Mouse (Mus musculus): ENCODE measurements around the gene Pitpnc1. TPM values are rescaled to one million over a fixed set of nuclear protein-coding genes. Genes with fewer than 3 reads are reported as not detected.

Gene Pitpnc1
- polyA plus RNA-seq, 1 experiment from 2014 or later: 9.1 TPM

DNA sequence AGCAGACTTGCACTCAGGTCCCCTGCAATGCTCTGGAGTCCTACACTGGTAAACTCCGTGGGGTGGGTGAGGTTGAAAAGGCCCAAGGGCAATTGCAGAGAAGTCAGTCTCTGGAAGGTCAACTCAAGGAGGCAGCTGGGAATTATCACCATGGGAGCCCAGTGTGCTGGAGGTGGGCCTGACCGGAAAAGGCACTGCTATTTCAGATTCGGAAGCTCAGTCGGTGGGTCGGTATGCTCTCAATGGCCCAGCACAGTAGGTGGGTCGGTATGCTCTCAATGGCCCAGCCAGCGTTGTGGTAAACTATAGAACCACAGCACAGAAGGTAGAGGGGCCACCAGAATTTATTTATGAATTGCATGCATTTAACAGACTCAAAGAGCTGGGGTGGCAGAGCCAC lies 117.9 kb downstream of the Pitpnc1 start:
- Histone ChIP-seq H3K4me1 (ENCODE audit: insufficient read depth) (no peaks in the 10 kb centered on the region), H3K27ac (ENCODE audit: low read depth) (no peak overlapping the region), H3K9me3 (ENCODE audit: low read length) (no peaks in the 10 kb centered on the region), H3K4me2 (ENCODE audit: low read depth, low read length) (no peak overlapping the region), H3K4me3 (ENCODE audit: low read depth, low read length) (no peak overlapping the region), H3K9ac (replicated peaks) (no peak overlapping the region), H3K27me3 (ENCODE audit: insufficient read depth, low read length) (no peaks in the 10 kb centered on the region), H3K36me3 (replicated peaks; ENCODE audit: insufficient read depth, low read length) (no peaks in the 10 kb centered on the region)
- 63% methylated on average over 7 of the region's 7 CpGs for WGBS (ENCODE audit: insufficient replicate concordance)
- no peak for TF ChIP-seq EP300 (IDR thresholded peaks at IDR 0.05; ENCODE audit: low read depth)
- TF ChIP-seq CTCF (IDR thresholded peaks at IDR 0.05; ENCODE audit: low read depth): no peak
- ATAC-seq (no peak), DNase-seq (no peak)

DNA sequence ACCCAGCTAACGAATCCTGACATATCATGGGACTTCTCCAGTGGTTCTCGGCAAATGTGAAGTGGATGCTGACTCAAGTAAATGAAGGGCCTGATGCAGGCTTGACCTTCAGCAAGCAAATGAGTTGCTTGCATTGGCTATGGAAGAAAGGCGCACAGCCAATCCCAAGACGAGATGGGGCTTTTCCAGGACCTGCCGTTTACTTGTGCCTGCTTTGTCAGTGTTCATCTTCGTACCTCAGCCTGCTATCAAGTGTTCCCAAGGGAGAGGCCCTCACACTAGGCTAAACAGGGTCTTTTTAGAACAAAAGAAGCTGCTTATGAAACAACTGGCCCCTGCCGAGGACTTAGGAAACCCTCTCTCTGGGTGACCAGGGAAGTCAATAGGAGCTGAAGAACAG lies 120.7 kb downstream of the Pitpnc1 start:
- TF ChIP-seq CTCF (IDR thresholded peaks at IDR 0.05; ENCODE audit: low read depth) (no peak), EP300 (IDR thresholded peaks at IDR 0.05; ENCODE audit: low read depth) (no peak)
- no peaks in the 10 kb centered on the region for H3K9me3 ChIP-seq (ENCODE audit: low read length)
- no peak overlapping the region for H3K9ac ChIP-seq (replicated peaks)
- H3K4me1 ChIP-seq (ENCODE audit: insufficient read depth): no peaks in the 10 kb centered on the region; the same call in 1 of the 2 replicates
- no peak for DNase-seq
- no peaks in the 10 kb centered on the region for H3K27me3 ChIP-seq (ENCODE audit: insufficient read depth, low read length)
- WGBS (ENCODE audit: insufficient replicate concordance): 91% methylated on average over 7 of the region's 7 CpGs
- no peak overlapping the region for H3K4me2 ChIP-seq (ENCODE audit: low read depth, low read length)
- no peak for ATAC-seq
- H3K27ac ChIP-seq (ENCODE audit: low read depth): no peak overlapping the region
- no peak overlapping the region for H3K4me3 ChIP-seq (ENCODE audit: low read depth, low read length)
- H3K36me3 ChIP-seq (replicated peaks; ENCODE audit: insufficient read depth, low read length): no peaks in the 10 kb centered on the region

DNA sequence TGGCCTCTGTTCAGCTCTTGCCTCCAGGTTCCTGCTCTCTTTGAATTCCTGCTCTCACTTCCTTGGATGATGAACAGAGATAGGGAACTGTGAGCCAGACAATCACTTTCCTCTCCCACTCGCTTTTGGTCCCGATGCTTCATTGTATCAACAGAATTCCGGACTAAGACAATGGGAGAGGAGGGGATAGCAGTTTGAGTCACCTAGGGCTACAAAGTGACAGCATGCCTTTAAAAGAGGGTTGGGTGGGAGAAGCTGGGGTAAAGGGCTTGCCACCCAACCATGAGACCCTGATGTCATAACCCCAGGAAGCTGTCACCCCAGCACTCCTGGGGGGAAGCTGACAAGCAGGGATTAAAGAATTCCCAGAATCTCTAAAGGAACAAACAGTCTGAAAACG lies 127.5 kb downstream of the Pitpnc1 start:
- 75% methylated on average over 4 of the region's 4 CpGs for WGBS (ENCODE audit: insufficient replicate concordance)
- H3K27ac ChIP-seq (ENCODE audit: low read depth): no peak overlapping the region
- DNase-seq: no peak
- no peaks in the 10 kb centered on the region for H3K27me3 ChIP-seq (ENCODE audit: insufficient read depth, low read length)
- no peak overlapping the region for H3K9ac ChIP-seq (replicated peaks)
- no peak overlapping the region for H3K4me2 ChIP-seq (ENCODE audit: low read depth, low read length)
- H3K4me3 ChIP-seq (ENCODE audit: low read depth, low read length): no peak overlapping the region
- H3K9me3 ChIP-seq (ENCODE audit: low read length): no peaks in the 10 kb centered on the region
- ATAC-seq: no peak
- no peak for TF ChIP-seq EP300 (IDR thresholded peaks at IDR 0.05; ENCODE audit: low read depth)
- H3K36me3 ChIP-seq (replicated peaks; ENCODE audit: insufficient read depth, low read length): no peaks in the 10 kb centered on the region
- peaks cover 31% of the 10 kb centered on the region for H3K4me1 ChIP-seq (ENCODE audit: insufficient read depth)

DNA sequence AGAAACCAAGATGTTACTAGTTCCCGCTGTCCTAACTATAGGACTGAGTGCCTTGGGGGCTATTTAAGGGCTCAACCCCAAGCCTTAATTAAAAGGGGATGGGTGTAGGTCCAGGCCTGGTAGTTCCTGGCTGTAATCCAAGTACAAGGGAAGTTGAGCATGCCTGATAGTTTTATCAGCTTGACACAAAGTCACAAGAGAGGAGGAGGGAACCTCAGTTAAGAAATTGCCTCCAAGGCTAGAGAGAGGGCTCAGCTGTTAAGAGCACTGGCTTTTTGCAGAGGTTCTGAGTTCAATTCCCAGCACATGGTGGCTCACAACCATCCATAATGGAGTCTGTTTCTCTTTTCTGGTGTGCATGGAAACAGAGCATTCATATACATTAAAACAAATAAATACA lies 128.1 kb downstream of the Pitpnc1 start:
- H3K4me2 ChIP-seq (ENCODE audit: low read depth, low read length): 0 out of 2 replicates have a peak overlapping the region, but pooled peaks have one; percentile 26
- no peaks in the 10 kb centered on the region for H3K9me3 ChIP-seq (ENCODE audit: low read length)
- H3K4me1 ChIP-seq (ENCODE audit: insufficient read depth): peaks cover 34% of the 10 kb centered on the region
- TF ChIP-seq EP300 (IDR thresholded peaks at IDR 0.05; ENCODE audit: low read depth) (peak; percentile 80), CTCF (IDR thresholded peaks at IDR 0.05; ENCODE audit: low read depth) (no peak)
- ATAC-seq (peak; percentile 46), DNase-seq (no peak)
- H3K36me3 ChIP-seq (replicated peaks; ENCODE audit: insufficient read depth, low read length): no peaks in the 10 kb centered on the region
- no peak overlapping the region for H3K4me3 ChIP-seq (ENCODE audit: low read depth, low read length)
- WGBS (ENCODE audit: insufficient replicate concordance): 51% methylated on average over 1 of the region's 1 CpGs
- peak overlapping the region; percentile 57; the same call in 1 of the 2 replicates for H3K27ac ChIP-seq (ENCODE audit: low read depth)
- no peak overlapping the region for H3K9ac ChIP-seq (replicated peaks)
- H3K27me3 ChIP-seq (ENCODE audit: insufficient read depth, low read length): no peaks in the 10 kb centered on the region

DNA sequence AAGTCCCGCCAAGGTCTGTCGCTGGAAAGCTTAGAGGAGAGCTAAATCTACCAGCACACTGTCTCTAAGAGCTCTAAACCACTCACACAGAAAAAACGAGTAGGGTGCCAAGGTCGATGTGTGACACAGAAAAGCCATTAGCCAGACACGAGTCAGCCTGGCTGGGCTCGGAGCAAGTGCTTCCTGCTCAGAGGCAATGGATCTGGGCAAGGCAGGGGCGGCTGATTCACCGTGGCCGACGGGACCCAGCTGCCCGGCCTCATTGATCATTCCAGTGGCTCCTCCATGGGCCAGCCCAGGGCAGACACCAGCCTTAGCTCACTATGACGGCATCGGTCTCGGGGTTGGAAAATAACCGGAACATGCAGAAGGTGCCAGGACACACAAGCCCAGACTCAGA lies 129.2 kb downstream of the Pitpnc1 start:
- peak overlapping the region; percentile 28; the same call in 1 of the 2 replicates for H3K4me2 ChIP-seq (ENCODE audit: low read depth, low read length)

DNA sequence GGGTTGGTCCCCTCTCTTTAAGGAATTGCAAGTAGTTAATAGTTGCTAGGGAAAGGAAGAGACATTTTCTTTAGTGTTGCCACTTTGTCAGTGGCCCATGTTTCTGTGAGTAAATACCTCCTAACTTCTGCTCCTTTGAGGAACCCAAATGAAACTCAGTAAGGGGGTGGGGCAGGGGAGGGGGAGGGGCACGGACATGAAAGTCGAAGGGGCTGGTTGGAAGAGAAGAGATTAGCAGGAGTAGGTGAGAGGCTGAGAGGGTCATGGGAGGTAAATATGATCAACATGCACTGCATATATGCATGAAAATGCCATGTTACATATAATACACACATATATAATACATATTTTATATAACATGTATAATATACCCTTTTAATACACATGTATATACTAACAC lies 129.7 kb downstream of the Pitpnc1 start:
- WGBS (ENCODE audit: insufficient replicate concordance): 11% methylated on average over 2 of the region's 2 CpGs
- H3K9ac ChIP-seq (replicated peaks): no peak overlapping the region
- no peaks in the 10 kb centered on the region for H3K36me3 ChIP-seq (replicated peaks; ENCODE audit: insufficient read depth, low read length)
- peaks cover 34% of the 10 kb centered on the region for H3K4me1 ChIP-seq (ENCODE audit: insufficient read depth)
- DNase-seq: no peak
- H3K4me2 ChIP-seq (ENCODE audit: low read depth, low read length): no peak overlapping the region
- TF ChIP-seq EP300 (IDR thresholded peaks at IDR 0.05; ENCODE audit: low read depth) (no peak), CTCF (IDR thresholded peaks at IDR 0.05; ENCODE audit: low read depth) (no peak)
- no peaks in the 10 kb centered on the region for H3K27me3 ChIP-seq (ENCODE audit: insufficient read depth, low read length)
- no peak for ATAC-seq
- no peak overlapping the region for H3K27ac ChIP-seq (ENCODE audit: low read depth)
- H3K9me3 ChIP-seq (ENCODE audit: low read length): no peaks in the 10 kb centered on the region
- H3K4me3 ChIP-seq (ENCODE audit: low read depth, low read length): no peak overlapping the region

More for the DNA sequence above, 129.2 kb downstream of the Pitpnc1 start:
- H3K4me3 ChIP-seq (ENCODE audit: low read depth, low read length): no peak overlapping the region
- 42% methylated on average over 15 of the region's 15 CpGs for WGBS (ENCODE audit: insufficient replicate concordance)
- H3K4me1 ChIP-seq (ENCODE audit: insufficient read depth): peaks cover 34% of the 10 kb centered on the region
- ATAC-seq (peak; percentile 66), DNase-seq (peak; percentile 56)
- no peaks in the 10 kb centered on the region for H3K27me3 ChIP-seq (ENCODE audit: insufficient read depth, low read length)
- H3K9ac ChIP-seq (replicated peaks): 0 out of 2 replicates have a peak overlapping the region, but pooled peaks have one; percentile 9
- no peaks in the 10 kb centered on the region for H3K9me3 ChIP-seq (ENCODE audit: low read length)
- TF ChIP-seq EP300 (IDR thresholded peaks at IDR 0.05; ENCODE audit: low read depth): no peak
- no peak for TF ChIP-seq CTCF (IDR thresholded peaks at IDR 0.05; ENCODE audit: low read depth)
- H3K36me3 ChIP-seq (replicated peaks; ENCODE audit: insufficient read depth, low read length): no peaks in the 10 kb centered on the region
- peak overlapping the region; percentile 57 for H3K27ac ChIP-seq (ENCODE audit: low read depth)
